Mouse (Mus musculus) kidney, adult 2 months (tissue): Measurements from ENCODE around the gene 4932414N04Rik.

Source experiments
- CTCF ChIP-seq: fragments of 200-500 bp; conservative IDR thresholded peaks from 2 replicates; pipeline ENCODE4 v1.5.1; 2011; ENCODE audit warnings: low read depth, mild to moderate bottlenecking, control low read depth, low read length, moderate library complexity, mixed read lengths; ENCODE audit not compliant: insufficient read depth, insufficient read length
- POLR2A ChIP-seq: fragments of 200-500 bp; IDR thresholded peaks from one replicate; pipeline ENCODE4 v1.6.1; 2011; ENCODE audit warnings: low read depth, low read length, control low read depth

DNA sequence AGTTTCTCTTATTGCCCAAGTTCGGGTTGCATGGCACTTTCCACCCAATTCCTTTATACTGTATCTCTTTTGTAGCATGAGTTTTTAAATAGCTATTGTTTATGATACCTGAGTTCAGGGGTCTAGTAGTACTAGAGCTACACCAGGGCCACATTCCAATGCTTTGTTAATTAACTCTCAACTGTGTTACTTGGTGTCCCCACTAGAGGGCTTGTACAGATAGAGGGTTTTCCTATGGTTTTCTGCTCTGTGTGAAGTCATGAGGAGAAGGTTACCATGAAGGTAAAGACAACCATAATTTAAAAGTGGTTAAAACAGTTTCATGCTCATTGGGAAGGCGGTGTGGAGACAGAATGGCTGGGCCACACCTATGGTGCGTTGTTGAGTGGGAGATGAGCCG, 88.3 kb downstream of the 4932414N04Rik start:
- TF ChIP-seq CTCF (no peak), POLR2A (no peak)
